Mouse (Mus musculus) megakaryocyte, embryonic 14.5 days (primary cell): ENCODE results near the gene Bcar3.

ENCODE experiments used
- FLI1 ChIP-seq: IDR thresholded peaks from 2 replicates; pipeline ENCODE4 v1.6.1; 2012; ENCODE audit warnings: low read length, inconsistent platforms, mixed read lengths
- GATA1 ChIP-seq: IDR thresholded peaks from 3 replicates; pipeline ENCODE4 v1.6.1; 2012; ENCODE audit warnings: mixed read lengths, low read length, inconsistent platforms, borderline replicate concordance

DNA sequence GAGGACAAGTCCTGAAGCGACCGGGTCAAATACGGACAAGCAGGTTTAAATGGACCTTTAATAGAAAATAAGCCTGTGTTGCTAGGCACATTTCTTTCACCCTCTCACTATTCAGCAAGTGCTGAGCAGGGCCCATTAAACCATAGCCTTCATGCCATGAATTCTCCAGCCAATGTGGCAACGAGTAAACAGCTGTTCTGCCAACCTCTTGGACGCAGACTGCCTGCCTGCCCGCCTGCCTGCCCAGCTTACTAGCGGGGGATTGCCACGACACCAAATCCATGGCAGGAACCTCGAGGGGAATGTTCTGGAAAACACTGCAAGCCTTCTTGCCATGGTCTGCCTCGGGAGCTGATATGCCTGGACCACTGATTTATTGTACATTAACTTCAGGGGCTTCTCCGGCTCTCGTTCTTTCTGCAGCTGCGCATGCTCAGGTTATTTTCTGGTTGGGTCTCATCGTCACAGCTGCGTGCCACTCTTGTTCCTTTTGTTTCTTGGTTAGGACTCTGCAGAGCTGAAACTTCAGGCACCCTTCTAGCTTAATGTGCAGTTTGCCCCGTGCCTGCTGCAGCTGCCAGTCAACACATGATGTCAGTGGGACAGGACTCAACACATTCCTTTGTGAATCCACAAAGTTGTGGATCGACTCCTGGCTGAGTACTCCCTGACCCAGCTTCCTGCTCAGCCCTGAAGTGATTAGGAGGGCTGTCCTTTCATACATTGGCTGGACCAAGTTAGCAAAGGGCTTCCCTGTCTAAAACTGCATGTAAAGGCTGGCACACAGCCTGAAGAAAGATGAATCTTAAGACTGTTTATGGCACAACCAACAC lies 120.0 kb downstream of the Bcar3 start:
- TF ChIP-seq GATA1: no peak
- TF ChIP-seq FLI1: no peak
